Mouse (Mus musculus) erythroblast, adult 5-6 weeks (primary cell): ENCODE data around the gene Rnf111. TPM values are rescaled to one million over a fixed set of nuclear protein-coding genes. Genes with fewer than 3 reads are reported as not detected.
A peak's percentile ranks its signal among the peaks of the same experiment; 100 is the strongest.

Experiments used
- ATAC-seq: replicated peaks from 2 replicates; pipeline ENCODE4 v1.8.0; 2016; ENCODE audit warnings: moderate number of reproducible peaks, mild to moderate bottlenecking, moderate TSS enrichment, inconsistent platforms; ENCODE audit not compliant: poor library complexity, low FRiP score, severe bottlenecking
- total RNA-seq, 2 experiments: library from RNA; stranded (forward) in 1 of 2; stranded (reverse) in 1 of 2; fragments of 150-400 nt in 1 of 2; fragments of 200-764, 138-1000 nt in 1 of 2; gene quantifications; 2 replicates each; pipeline versions ENCODE4 v1.2.3 to v1.2.4; 2015 to 2017; ENCODE audit warnings: low replicate concordance in 2 of 2

The Rnf111 gene
- total RNA-seq, 2 experiments from 2014 or later, result 18.6 to 22.8 TPM

GRCm38 (mm10) chr9:70408791-70409190 is 94.7 kb downstream of the Rnf111 start:
- 0 out of 2 replicates have a peak, but pooled peaks have one; percentile 36 for ATAC-seq

DNA sequence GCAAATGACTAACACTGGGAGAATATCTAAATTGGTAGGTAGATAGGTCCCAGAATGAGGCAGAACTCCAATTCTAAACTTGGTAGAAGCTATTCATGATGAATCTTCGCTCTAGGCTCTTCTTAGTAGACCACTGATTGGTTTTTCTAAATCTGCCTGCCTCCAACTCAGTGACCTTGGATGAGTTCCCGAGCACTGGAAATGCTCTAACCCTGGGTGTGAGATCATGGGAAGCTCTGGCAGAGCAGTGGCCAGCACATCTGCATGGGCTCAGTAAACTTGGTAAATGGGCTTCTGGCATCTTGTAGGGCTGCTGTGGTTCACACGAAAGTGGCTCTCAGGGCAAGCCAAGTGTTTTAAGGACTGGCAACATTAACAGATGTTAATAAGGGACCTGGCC is 96.9 kb downstream of the Rnf111 start:
- ATAC-seq, result no peak

- no peak for ATAC-seq
Observed at GRCm38 (mm10) chr9:70401937-70402539, 101.5 kb downstream of the Rnf111 start.

GRCm38 (mm10) chr9:70396083-70396482 is 107.4 kb downstream of the Rnf111 start:
- no peak for ATAC-seq

DNA sequence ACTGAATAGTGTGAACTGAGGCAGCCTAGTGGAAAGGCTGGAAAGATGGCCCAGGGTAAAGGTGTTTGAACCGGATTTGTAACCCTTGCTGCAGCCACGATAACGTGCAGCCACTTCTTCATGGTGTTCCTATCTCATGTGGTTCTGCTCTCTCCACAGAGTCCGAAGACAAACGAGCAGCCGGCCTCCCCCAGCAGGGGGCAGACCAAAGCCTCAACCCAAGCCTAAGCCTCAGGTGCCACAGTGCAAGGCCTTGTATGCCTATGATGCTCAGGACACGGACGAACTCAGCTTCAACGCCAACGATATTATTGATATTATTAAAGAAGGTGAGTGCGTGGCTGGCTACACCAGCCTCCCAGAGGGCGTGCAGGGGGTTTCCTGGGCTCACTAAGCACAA is 107.9 kb downstream of the Rnf111 start:
- ATAC-seq, result 0 out of 2 replicates have a peak, but pooled peaks have one; percentile 45

DNA sequence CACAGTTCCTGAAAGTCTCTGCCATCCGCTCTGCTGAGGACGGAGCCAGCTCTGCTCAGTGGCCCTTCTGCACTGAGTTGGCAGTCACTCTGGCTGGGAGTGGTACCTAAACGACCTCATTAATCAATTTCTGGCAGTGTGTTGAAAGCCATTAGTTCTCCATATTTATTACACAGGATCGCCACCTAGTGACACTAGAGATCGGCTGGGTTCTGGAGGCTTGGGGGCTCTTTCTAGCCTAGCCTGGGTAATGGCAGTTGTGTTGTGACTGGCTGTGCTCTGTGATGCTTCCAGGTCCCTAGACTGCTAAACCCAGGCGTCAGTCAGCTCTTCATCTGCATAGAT is 111.0 kb downstream of the Rnf111 start:
- ATAC-seq, result no peak

DNA sequence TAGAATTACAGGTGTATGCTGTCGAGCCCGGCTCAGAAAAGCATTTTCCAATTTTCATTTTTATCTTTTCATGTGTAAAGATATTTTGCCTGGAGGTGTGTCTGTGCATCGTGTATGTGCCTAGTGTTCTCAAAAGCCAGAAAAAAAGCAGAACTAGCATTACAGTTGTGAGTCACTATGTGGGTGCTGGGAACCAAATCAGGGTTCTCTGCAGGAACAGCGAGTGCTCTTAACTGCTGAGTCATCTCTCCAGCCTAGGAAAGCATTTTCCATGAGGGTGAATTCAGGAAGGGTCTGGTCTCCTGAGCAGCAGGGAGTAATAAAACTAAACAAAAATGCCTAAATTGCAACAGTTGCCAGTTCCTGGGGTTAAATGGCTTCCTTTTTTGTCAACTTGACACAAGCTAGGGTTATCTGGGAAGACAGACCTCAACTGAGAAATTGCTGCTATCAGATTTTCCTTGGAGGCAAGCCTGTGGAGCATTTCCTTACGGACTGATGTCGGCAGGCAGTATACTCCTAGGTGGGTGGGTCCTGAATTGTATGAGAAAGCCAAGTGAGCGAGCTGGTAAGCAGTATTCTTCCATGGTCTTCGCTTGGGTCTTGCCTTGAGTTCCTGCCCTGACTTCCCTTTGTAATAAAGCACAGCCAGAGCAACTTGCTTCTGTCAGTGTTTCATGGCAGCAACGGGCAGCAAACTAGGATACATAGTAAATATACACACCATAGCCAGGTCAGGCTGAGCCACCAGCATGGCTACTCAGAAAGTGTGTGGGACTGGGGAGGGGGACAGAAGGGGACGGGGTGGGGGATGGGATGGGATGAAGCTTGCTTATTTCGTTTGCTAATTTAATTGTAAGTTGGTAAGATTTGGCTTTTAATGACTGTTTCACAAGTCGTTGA is 111.6 kb downstream of the Rnf111 start:
- ATAC-seq, result no peak

DNA sequence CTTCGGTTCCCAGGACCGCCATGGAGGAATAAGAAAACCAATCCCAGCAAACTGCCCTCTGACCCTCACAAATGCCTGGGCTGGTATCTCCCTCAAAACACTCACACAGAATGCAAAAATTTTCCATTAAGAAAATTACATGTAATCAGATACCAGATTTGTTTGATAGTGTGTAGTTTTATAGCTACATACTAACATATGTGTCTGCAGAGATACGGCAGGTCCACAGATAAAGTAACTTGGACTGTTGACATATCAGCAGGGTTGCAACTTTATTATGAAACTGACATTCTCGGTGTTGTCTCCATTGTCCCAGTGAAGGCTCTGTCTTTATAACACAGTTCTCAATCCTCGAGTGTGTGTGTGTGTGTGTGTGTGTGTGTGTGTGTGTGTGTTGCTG is 112.5 kb downstream of the Rnf111 start:
- no peak for ATAC-seq

GRCm38 (mm10) chr9:70389548-70389947 is 114.0 kb downstream of the Rnf111 start:
- no peak for ATAC-seq

GRCm38 (mm10) chr9:70387410-70388119 is 116.0 kb downstream of the Rnf111 start:
- no peak for ATAC-seq

DNA sequence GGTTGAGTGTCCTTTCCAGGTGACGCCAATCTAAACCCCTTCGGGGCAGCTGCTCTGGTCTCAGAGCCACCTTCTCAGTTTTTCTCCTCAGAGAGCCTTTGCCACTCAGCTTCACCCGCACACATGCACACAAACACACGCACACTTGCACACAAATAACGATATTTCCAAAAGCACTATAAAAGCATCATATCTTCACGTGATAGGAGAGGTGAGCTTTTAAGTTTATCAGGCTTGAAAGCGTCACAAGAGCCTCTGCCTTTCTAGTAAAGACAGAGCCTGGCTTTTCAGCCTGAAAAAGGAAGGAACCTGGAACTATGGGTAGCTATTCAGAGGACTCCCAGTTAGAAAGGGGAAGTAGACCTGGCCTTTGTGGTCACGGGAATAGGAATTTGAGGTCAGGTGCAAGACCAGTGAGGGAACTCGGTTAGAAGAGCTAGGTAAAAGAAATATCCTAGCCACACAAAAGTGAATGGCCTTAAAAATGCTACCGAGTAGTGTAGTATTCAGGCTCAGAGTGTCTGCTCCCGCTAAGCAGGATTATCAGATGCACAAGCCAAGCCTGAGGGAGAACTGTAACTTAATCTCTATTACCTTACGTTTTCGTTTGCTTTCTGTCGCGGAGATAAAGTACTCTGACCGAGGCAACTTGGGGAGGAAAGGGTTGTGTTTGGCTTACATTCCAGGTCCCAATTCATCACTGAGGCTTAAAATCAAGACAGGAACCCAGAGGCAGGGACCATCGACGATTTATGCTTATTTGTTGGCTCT is 118.4 kb downstream of the Rnf111 start:
- peak; percentile 65 for ATAC-seq

- no peak for ATAC-seq
Observed at GRCm38 (mm10) chr9:70384494-70384893, 119.0 kb downstream of the Rnf111 start.

- no peak; the same call in 1 of the 2 replicates for ATAC-seq
Observed at GRCm38 (mm10) chr9:70383750-70384149, 119.8 kb downstream of the Rnf111 start.

GRCm38 (mm10) chr9:70382091-70382490 is 121.4 kb downstream of the Rnf111 start:
- no peak for ATAC-seq

DNA sequence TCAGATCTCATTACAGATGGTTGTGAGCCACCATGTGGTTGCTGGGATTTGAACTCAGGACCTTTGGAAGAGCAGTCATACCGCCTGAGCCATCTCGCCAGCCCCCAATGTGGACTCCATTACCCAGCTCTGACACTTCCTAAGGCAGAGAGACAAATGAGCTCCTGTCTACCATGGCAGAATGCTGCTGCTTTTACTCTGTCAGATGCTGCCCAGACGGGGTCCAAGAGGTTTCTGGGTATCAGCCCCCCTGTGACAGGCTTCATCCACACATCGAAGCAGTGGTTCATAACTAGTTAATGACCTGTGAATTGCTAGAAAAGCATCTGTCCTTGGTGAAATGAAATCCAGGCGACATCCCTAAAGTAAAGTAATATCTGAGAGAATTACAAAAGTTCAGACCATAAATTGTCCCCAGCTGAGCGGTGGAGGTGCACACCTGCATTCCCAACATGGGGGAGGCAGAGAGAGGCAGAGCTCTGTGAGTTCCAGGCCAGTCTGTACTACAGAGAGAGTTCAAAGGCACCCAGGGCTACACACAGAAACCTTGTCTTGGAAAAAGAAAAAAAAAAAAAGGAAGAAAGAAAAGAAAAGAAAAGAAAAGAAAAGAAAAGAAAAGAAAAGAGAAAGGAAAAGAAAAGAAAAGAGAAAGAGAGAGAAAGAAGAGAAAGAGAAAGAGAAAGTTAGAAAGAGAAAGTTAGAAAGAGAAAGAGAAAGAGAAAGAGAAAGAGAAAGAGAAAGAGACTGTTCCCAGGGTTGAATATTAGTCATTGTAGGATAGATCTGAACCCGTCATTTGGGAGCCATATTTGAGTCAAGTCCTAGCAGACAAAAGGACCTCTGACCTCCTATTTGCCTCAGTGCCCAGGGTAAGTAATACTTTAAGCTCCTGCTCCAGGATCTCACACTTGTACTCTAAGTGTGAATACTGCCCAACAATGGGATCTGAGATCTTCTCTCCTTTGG is 123.7 kb downstream of the Rnf111 start:
- ATAC-seq, result no peak
